Mouse (Mus musculus) midbrain, embryonic 15.5 days (tissue): ENCODE data around the gene Mpst. TPM values are rescaled to one million over a fixed set of nuclear protein-coding genes. Genes with fewer than 3 reads are reported as not detected.

Experiments used
- polyA plus RNA-seq: library from polyadenylated mRNA; unstranded; fragments of >200 nt; fragmentation: Nextera tagmentation; extraction: Ambion mirVana; gene quantifications from 2 replicates; pipeline ENCODE4 v1.2.1, GENCODE M21; 2015

Mpst gene
- polyA plus RNA-seq, 1 experiment from 2014 or later = 4.3 TPM

Other genes with a start within 250 kb of the Mpst start
- 100 and 106 TPM in 2 replicates for gene Ift27, start 232.3 kb upstream of the Mpst start, polyA plus RNA-seq
- 1.7 and 3.0 TPM in 2 replicates for gene Pvalb, start 200.0 kb upstream of the Mpst start, polyA plus RNA-seq
- 1.4 and 1.5 TPM in 2 replicates for gene Ncf4, start 161.6 kb upstream of the Mpst start, polyA plus RNA-seq
- 0.12 and 0.29 TPM in 2 replicates for gene Csf2rb2, start 100.7 kb upstream of the Mpst start, polyA plus RNA-seq
- 0.50 and 0.74 TPM in 2 replicates for gene Csf2rb, start 80.7 kb upstream of the Mpst start, polyA plus RNA-seq
- not detected in 2 replicates for gene Tex33, start 10.5 kb upstream of the Mpst start, polyA plus RNA-seq
- gene Tst, start 509 bp upstream of the Mpst start, polyA plus RNA-seq = 11.5 and 15.6 TPM in 2 replicates
- 162 and 163 TPM in 2 replicates for gene Kctd17, start 22.1 kb downstream of the Mpst start, polyA plus RNA-seq
- gene Tmprss6, start 62.2 kb downstream of the Mpst start, polyA plus RNA-seq = 0.28 and 0.61 TPM in 2 replicates
- 0.05 TPM in 1 of 2 replicates, not detected in the other for gene Il2rb, start 88.9 kb downstream of the Mpst start, polyA plus RNA-seq
- 6.6 and 7.5 TPM in 2 replicates for gene C1qtnf6, start 125.0 kb downstream of the Mpst start, polyA plus RNA-seq
- 0.31 and 0.56 TPM in 2 replicates for gene Sstr3, start 138.3 kb downstream of the Mpst start, polyA plus RNA-seq
- 7.4 and 8.4 TPM in 2 replicates for gene Rac2, start 166.4 kb downstream of the Mpst start, polyA plus RNA-seq
- gene Cyth4, start 190.6 kb downstream of the Mpst start, polyA plus RNA-seq = 5.6 and 6.4 TPM in 2 replicates